Mouse (Mus musculus): ENCODE measurements around the gene Cpne2. TPM values are rescaled to one million over a fixed set of nuclear protein-coding genes. Genes with fewer than 3 reads are reported as not detected.

Cpne2 gene
- polyA plus RNA-seq, 1 experiment from 2014 or later = 11.2 TPM

DNA sequence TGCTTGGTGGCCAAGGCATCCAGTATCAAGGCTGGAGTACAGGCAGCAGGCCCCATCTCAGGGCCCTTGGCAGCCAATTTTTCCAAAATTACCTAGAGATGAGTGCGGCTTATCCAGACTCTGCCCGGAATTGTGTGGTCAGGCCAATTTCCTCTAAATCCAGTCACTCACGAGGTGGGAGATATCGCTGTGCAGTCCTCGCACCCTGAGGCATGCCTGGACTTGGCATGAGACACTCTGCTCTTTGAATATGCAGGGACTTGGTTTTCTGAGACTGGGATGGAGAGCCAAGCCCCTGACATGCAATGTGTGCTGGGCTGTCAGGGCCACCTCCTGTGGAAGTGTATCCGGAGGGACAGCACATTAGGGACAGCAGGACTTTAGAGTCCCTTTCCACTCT, 33.2 kb downstream of the Cpne2 start:
- H3K9me3 ChIP-seq (ENCODE audit: control insufficient read depth, low read length) = no peaks in the 10 kb centered on the region
- DNase-seq (ENCODE audit: low spot score) (peak; percentile 8), ATAC-seq (ENCODE audit: insufficient read depth, low FRiP score, low TSS enrichment) (no peak)
- H3K36me3 ChIP-seq (ENCODE audit: control insufficient read depth, insufficient read depth, low read length) = no peaks in the 10 kb centered on the region
- H3K4me1 ChIP-seq (ENCODE audit: control insufficient read depth, insufficient read depth, low read length) = peaks cover 18% of the 10 kb centered on the region
- WGBS = 80% methylated on average over 6 of the region's 6 CpGs
- H3K27ac ChIP-seq (ENCODE audit: low read depth, low read length) = no peak overlapping the region
- H3K4me2 ChIP-seq (ENCODE audit: low read depth) = no peak overlapping the region
- H3K27me3 ChIP-seq (ENCODE audit: control insufficient read depth, insufficient read depth, low read length) = no peaks in the 10 kb centered on the region
- no peak overlapping the region for H3K4me3 ChIP-seq (ENCODE audit: low read depth, low read length)
- H3K9ac ChIP-seq (ENCODE audit: low read length) = no peak overlapping the region

DNA sequence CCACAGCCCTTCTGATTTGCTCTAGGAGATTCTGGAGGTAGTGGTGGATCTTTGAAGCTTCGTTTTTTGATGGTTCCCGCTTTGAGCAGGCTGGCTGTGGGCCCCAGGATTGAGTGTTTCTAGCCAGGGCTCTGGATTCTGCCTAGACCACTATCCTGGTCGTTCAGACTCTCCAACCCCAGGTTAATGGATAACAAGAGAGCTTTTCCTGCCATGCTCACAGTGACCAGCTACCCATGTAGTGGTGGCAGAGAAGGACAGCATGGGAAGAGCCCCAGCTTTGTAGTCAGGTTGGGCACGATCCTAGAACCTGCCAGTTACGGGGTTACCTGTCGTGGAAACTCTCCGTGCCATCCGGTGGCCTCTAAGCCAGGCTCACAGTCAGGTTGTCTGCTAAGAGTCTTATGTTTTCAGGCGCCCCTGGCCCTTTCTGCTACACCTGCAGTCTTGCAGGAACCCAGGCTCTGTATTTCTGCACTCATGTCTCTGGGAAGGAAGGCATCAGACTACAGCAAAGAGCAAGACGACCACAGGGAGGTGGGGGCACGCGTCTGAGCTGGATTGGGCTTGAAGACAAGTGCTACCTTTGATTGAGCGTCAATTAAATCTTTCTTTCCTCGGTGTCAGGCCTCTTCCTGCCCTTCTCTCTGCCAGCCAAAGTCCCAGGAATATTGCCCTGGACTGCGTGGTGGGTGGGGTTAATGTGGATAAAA, 33.8 kb downstream of the Cpne2 start:
- H3K4me2 ChIP-seq (ENCODE audit: low read depth) = no peak overlapping the region; the same call in 1 of the 2 replicates
- no peak overlapping the region for H3K9ac ChIP-seq (ENCODE audit: low read length)
- peaks cover 13% of the 10 kb centered on the region for H3K4me1 ChIP-seq (ENCODE audit: control insufficient read depth, insufficient read depth, low read length)
- no peaks in the 10 kb centered on the region for H3K9me3 ChIP-seq (ENCODE audit: control insufficient read depth, low read length)
- DNase-seq (ENCODE audit: low spot score) = peak; percentile 26
- H3K36me3 ChIP-seq (ENCODE audit: control insufficient read depth, insufficient read depth, low read length) = no peaks in the 10 kb centered on the region
- H3K4me3 ChIP-seq (ENCODE audit: low read depth, low read length) = no peak overlapping the region
- WGBS = 54% methylated on average over 15 of the region's 15 CpGs
- no peak for ATAC-seq (ENCODE audit: insufficient read depth, low FRiP score, low TSS enrichment)
- H3K27me3 ChIP-seq (ENCODE audit: control insufficient read depth, insufficient read depth, low read length) = no peaks in the 10 kb centered on the region
- H3K27ac ChIP-seq (ENCODE audit: low read depth, low read length) = no peak overlapping the region

DNA sequence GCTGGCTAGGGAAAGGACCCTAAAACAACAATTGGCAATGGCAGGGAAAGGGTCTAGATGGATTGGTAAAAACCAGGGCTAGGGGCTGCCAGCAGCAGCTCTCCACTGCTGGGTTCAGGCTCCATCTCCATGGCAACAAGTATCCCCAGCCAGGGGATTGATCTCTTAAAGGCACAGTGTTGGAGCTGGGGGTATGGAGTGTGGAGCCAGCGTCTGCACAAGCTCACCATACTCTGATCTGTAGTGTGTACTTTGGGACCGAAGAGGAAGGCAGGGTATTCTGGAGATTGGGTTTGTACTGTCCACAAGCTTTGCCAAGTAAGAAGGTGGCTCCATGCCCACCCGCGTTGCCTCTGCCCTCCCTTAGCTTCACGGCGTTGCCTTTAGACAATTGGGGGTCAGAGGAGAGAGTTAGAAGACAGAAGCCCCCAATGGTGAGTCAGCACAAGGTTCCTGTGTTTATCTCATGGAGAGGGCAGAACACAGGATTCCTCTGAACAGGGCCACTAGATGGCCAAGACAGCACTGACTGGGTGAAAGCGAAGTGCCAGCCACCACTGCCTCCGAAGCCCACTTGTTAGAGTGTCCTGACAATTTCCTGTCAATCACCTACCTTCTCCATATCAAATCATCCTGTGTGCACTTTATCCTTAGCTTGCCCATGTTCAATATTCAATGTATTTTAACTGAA, 34.5 kb downstream of the Cpne2 start:
- ATAC-seq (ENCODE audit: insufficient read depth, low FRiP score, low TSS enrichment) (peak; percentile 83), DNase-seq (ENCODE audit: low spot score) (peak; percentile 38)
- 62% methylated on average over 8 of the region's 8 CpGs for WGBS
- H3K9me3 ChIP-seq (ENCODE audit: control insufficient read depth, low read length) = no peaks in the 10 kb centered on the region
- H3K27me3 ChIP-seq (ENCODE audit: control insufficient read depth, insufficient read depth, low read length) = no peaks in the 10 kb centered on the region
- H3K4me1 ChIP-seq (ENCODE audit: control insufficient read depth, insufficient read depth, low read length) = peaks cover 13% of the 10 kb centered on the region
- H3K4me2 ChIP-seq (ENCODE audit: low read depth) = no peak overlapping the region; the same call in 1 of the 2 replicates
- H3K36me3 ChIP-seq (ENCODE audit: control insufficient read depth, insufficient read depth, low read length) = no peaks in the 10 kb centered on the region
- no peak overlapping the region for H3K27ac ChIP-seq (ENCODE audit: low read depth, low read length)
- no peak overlapping the region for H3K4me3 ChIP-seq (ENCODE audit: low read depth, low read length)
- H3K9ac ChIP-seq (ENCODE audit: low read length) = no peak overlapping the region

DNA sequence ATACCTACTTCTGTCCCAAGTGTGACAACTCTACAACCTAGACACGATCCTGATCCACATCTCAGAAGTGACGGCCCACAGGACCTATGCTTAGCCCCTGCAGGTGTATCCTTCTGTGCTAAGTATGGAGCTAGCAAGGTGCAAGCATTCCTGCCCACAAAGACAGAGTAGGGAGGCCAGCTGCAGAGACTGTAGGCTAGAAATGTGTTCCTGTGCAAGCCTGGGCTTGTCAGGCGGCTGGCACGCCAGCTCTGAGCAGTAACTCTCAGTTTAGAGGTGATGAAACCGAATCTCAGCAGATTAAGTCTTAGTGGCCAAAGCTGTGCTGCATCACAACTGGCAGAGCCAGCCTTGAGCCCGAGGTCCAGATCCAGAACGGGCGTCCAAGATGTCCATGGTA, 35.3 kb downstream of the Cpne2 start:
- WGBS = 89% methylated on average over 8 of the region's 8 CpGs
- H3K4me1 ChIP-seq (ENCODE audit: control insufficient read depth, insufficient read depth, low read length) = peaks cover 13% of the 10 kb centered on the region
- ATAC-seq (ENCODE audit: insufficient read depth, low FRiP score, low TSS enrichment) = no peak

DNA sequence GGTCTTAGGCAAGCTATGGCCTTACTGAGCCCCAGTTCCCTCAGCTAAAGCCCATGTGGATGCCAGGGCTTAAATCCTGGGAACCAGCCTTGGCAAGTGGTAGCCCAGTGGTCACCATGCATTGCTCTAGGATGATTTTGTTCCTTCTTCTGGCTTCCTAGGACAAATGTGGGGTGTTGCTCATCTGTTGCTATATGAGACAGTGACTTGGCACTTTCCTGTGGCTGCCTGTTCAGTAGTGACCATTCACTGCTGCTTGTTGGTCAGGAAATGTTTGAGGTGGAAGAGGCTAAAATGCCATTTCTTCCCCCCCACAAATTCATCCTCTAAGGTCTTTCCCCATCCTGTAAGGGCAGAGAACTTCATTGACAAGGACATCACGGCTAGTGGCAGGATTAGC, 36.6 kb downstream of the Cpne2 start:
- Histone ChIP-seq H3K27ac (ENCODE audit: low read depth, low read length) (no peak overlapping the region), H3K9ac (ENCODE audit: low read length) (no peak overlapping the region), H3K9me3 (ENCODE audit: control insufficient read depth, low read length) (no peaks in the 10 kb centered on the region), H3K4me3 (ENCODE audit: low read depth, low read length) (no peak overlapping the region), H3K4me1 (ENCODE audit: control insufficient read depth, insufficient read depth, low read length) (peaks cover 13% of the 10 kb centered on the region), H3K36me3 (ENCODE audit: control insufficient read depth, insufficient read depth, low read length) (0 out of 2 replicates have a peak, but pooled peaks cover 3% of the 10 kb centered on the region), H3K27me3 (ENCODE audit: control insufficient read depth, insufficient read depth, low read length) (no peaks in the 10 kb centered on the region), H3K4me2 (ENCODE audit: low read depth) (no peak overlapping the region)
- WGBS = 71% methylated on average over 1 of the region's 1 CpGs
- ATAC-seq (ENCODE audit: insufficient read depth, low FRiP score, low TSS enrichment) = no peak
- no peak for DNase-seq (ENCODE audit: low spot score)

More for the DNA sequence above, 35.3 kb downstream of the Cpne2 start:
- H3K27me3 ChIP-seq (ENCODE audit: control insufficient read depth, insufficient read depth, low read length) = no peaks in the 10 kb centered on the region
- no peak overlapping the region for H3K27ac ChIP-seq (ENCODE audit: low read depth, low read length)
- H3K4me3 ChIP-seq (ENCODE audit: low read depth, low read length) = no peak overlapping the region
- no peak overlapping the region for H3K9ac ChIP-seq (ENCODE audit: low read length)
- H3K36me3 ChIP-seq (ENCODE audit: control insufficient read depth, insufficient read depth, low read length) = no peaks in the 10 kb centered on the region
- no peak for DNase-seq (ENCODE audit: low spot score)
- H3K9me3 ChIP-seq (ENCODE audit: control insufficient read depth, low read length) = no peaks in the 10 kb centered on the region
- no peak overlapping the region for H3K4me2 ChIP-seq (ENCODE audit: low read depth)

DNA sequence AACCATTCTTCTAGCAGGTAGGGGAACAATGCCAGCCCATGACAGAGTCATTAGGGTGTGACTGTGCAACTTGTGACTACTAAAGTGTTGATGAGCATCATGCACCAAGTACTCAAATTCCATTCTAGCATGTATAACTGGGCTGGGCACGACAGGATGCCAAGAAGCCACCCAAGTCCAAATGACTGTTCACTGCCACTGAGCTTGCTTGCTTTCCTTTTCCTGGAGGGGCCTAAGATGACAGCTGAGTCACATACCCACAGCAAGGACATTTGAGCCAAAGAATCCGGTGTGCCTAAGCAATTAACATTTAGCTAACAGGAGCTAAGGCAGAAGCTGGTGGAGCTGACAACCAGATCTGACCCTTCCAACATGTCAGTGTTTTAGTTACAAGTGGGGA, 39.1 kb downstream of the Cpne2 start:
- WGBS = 84% methylated on average over 2 of the region's 2 CpGs
- no peak overlapping the region for H3K9ac ChIP-seq (ENCODE audit: low read length)

DNA sequence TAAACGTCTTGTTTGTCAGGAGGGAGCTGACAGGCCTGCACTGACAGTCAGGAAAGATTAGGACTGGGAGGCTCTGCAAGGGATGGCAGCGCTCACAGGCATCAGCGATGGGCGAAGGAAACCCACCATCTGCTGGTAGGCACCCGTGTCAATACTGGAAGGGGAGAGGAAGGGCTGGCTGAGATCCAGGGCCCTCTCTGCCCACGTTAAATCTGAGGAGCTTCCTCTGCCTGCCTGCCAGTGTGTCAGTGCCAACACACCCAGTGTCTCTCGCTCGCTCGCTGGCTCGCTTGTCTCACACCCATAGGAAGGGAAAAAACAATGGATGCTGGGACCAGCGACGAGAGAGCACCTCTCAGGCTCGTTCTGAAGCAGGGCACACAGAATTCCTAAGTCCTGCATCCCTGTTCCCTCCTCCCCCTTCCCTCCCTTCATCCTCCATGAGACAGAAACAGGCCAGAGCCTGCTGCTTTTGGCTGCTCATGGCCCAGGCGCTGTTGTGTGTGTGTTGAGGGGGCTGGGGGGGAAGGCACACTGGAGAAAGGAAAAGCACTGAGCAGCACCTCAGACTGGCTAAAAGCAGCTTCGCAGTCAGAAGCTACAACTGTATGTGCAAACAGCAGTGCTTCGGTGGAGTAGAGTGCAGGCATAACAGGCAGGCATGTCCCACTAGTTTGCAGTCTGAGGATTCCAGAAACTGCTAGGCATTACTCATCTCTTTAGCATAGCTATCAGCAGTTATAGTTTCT, 41.5 kb downstream of the Cpne2 start:
- no peak overlapping the region for H3K4me3 ChIP-seq (ENCODE audit: low read depth, low read length)
- DNase-seq (ENCODE audit: low spot score) (no peak), ATAC-seq (ENCODE audit: insufficient read depth, low FRiP score, low TSS enrichment) (no peak)
- no peaks in the 10 kb centered on the region for H3K9me3 ChIP-seq (ENCODE audit: control insufficient read depth, low read length)
- H3K4me1 ChIP-seq (ENCODE audit: control insufficient read depth, insufficient read depth, low read length) = no peaks in the 10 kb centered on the region
- no peak overlapping the region for H3K9ac ChIP-seq (ENCODE audit: low read length)
- H3K36me3 ChIP-seq (ENCODE audit: control insufficient read depth, insufficient read depth, low read length) = peaks cover 8% of the 10 kb centered on the region
- WGBS = 90% methylated on average over 16 of the region's 16 CpGs
- H3K27ac ChIP-seq (ENCODE audit: low read depth, low read length) = no peak overlapping the region
- H3K4me2 ChIP-seq (ENCODE audit: low read depth) = no peak overlapping the region
- no peaks in the 10 kb centered on the region for H3K27me3 ChIP-seq (ENCODE audit: control insufficient read depth, insufficient read depth, low read length)

More for the DNA sequence above, 39.1 kb downstream of the Cpne2 start:
- Histone ChIP-seq H3K27ac (ENCODE audit: low read depth, low read length) (no peak overlapping the region), H3K4me1 (ENCODE audit: control insufficient read depth, insufficient read depth, low read length) (peaks cover 7% of the 10 kb centered on the region), H3K27me3 (ENCODE audit: control insufficient read depth, insufficient read depth, low read length) (no peaks in the 10 kb centered on the region), H3K4me2 (ENCODE audit: low read depth) (no peak overlapping the region), H3K4me3 (ENCODE audit: low read depth, low read length) (no peak overlapping the region), H3K9me3 (ENCODE audit: control insufficient read depth, low read length) (no peaks in the 10 kb centered on the region), H3K36me3 (ENCODE audit: control insufficient read depth, insufficient read depth, low read length) (peaks cover 8% of the 10 kb centered on the region; the same call in 1 of the 2 replicates)
- peak; percentile 7 for DNase-seq (ENCODE audit: low spot score)
- no peak for ATAC-seq (ENCODE audit: insufficient read depth, low FRiP score, low TSS enrichment)

DNA sequence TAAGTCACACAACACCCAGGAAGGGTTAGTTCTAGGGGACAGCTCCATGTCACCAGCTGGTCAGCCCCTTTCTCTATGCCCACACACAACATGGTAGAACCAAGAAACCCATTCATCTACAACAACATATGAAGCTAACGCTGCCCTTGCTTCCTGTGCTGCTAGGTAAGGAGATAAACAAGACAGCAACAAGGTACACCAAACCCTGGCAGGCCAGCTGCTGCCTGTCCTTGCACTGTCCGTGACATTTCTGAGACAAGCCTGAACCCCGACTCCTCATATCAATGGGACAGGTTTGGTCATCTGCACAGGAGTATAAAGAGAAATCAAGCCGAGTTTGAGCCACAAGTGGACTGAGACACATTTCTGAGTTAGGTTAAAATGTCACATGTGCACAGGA, 42.4 kb downstream of the Cpne2 start:
- no peak overlapping the region for H3K9ac ChIP-seq (ENCODE audit: low read length)
- DNase-seq (ENCODE audit: low spot score) (no peak), ATAC-seq (ENCODE audit: insufficient read depth, low FRiP score, low TSS enrichment) (no peak)
- H3K27ac ChIP-seq (ENCODE audit: low read depth, low read length) = no peak overlapping the region
- H3K4me1 ChIP-seq (ENCODE audit: control insufficient read depth, insufficient read depth, low read length) = no peaks in the 10 kb centered on the region
- H3K9me3 ChIP-seq (ENCODE audit: control insufficient read depth, low read length) = no peaks in the 10 kb centered on the region
- H3K36me3 ChIP-seq (ENCODE audit: control insufficient read depth, insufficient read depth, low read length) = peaks cover 8% of the 10 kb centered on the region
- no peaks in the 10 kb centered on the region for H3K27me3 ChIP-seq (ENCODE audit: control insufficient read depth, insufficient read depth, low read length)
- no peak overlapping the region for H3K4me3 ChIP-seq (ENCODE audit: low read depth, low read length)
- no peak overlapping the region for H3K4me2 ChIP-seq (ENCODE audit: low read depth)
- whole genome bisulfite sequencing = 95% methylated on average over 4 of the region's 4 CpGs

Measured in neural tube, embryonic 11.5 days (tissue).